Mouse (Mus musculus) adrenal gland, postnatal 14 days (tissue): ENCODE measurements around the gene Gnpnat1. TPM values are rescaled to one million over a fixed set of nuclear protein-coding genes. Genes with fewer than 3 reads are reported as not detected.

Experiments used
- DNase-seq: peaks from one replicate; pipeline ENCODE4 v3.0.0; 2021; ENCODE audit warnings: mixed read lengths
- microRNA-seq, 2 experiments: library from miRNA; unstranded; fragments of <30 nt; microRNA quantifications; one replicate each; pipeline ENCODE4 v1.2.0; 2021
- total RNA-seq: library from RNA; stranded (reverse); gene quantifications from 2 replicates; pipeline ENCODE4 v1.2.3, GENCODE M21; 2021

The Gnpnat1 gene
- total RNA-seq, 1 experiment from 2014 or later: 36.8 TPM

DNA sequence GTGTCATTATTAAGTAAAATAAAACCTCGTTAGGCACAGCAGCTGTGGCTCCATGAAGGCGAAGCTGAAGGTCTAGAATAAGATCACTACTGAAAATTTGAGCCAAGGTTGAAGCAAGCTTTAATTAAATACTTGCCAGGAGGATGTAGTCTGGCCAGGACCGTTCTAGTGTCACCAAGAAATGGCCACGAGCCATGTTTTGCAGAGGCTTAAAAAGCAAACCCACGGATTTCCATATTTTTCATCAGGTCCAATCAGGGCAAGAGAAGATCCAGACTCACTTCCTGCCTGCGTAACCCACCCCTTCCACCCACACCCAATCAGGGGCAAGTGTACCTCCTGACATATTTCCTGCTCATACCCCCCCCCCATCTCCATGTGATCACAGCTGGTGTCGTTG is 1.1 kb downstream of the Gnpnat1 start:
- no peak for DNase-seq

- peak; percentile 27 for DNase-seq
Observed at GRCm38 (mm10) chr14:45399836-45400235, 4.9 kb downstream of the Gnpnat1 start.

DNA sequence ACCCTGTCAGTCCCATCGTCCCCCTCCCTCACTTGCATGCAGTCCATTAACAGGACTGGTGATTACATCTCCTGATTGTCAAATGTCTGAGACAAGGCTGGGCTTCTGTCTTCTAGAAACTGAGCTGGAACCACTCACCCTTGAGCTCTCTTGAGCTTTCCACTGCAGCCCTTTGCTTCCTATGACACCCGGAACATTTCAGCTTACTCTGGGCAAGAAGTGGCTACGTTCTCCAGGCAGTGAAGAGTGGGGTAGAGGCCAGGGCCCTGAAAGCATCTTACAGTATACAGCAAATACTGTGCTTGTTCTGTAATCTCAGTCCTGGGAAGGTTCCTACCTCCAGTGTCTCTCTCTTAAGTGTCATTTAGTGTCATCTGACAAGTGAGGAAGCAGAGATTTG is 15.5 kb downstream of the Gnpnat1 start:
- no peak for DNase-seq

DNA sequence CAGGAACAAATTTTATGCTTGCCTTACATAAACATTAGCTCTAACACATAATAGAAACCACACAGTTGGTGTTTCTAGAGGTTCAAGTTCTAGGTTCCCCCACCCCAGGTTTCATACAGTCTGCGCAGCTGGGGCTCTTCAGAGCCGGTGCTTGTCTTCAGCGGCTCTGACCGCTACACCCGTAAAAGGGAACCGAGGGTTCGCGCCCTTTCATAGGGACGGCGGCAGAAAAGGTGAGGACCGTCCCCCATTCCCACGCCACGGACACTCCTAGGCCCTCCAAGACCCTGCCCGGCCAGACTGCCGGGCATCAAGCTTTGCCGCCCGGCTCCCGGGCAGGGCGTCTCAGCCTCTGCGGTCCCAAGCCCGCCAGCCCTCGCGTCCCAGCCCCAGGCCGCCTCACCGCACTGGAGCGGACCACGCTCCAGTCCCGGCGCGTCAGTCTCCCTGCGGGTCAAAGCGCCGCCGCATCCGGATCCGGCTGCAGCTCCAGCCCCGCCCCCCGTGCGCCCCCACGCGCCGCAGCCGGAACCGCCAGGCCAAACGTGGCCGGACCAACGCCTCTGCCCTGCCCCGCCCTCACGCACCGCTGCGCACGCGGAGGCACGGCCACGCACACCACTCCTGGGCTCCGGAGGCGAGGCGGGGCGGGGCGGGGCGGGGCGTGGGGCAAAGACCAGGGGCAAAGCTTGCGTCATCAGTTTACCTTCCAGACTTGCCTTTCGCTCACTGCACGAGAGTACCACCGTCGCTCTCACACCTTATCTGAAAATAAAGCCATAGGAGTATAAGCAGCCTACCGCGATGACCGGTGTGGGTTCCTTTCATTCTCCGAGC is 16.1 kb downstream of the Gnpnat1 start:
- peak; percentile 98 for DNase-seq

DNA sequence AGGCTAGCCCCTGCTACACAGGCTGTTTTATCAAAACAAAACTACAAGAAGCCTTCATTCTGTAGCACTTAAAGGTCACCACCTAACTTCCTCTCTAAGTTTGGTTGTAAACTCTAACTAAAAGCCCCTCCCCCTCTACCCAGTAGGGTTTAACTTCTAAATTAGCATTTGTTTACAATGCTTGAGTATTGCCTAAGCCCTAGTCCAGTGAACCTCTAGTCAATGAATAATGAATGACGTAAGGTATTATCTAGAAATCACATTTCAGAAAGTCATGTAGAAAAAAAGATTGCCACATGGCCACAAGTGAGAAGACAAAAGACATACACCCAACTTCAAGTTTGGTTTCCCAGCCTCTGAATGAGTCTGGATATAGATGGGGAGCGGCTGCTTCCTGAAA is 17.2 kb downstream of the Gnpnat1 start:
- DNase-seq: no peak

GRCm38 (mm10) chr14:45385596-45385995 is 19.1 kb downstream of the Gnpnat1 start:
- no peak for DNase-seq

GRCm38 (mm10) chr14:45382912-45383311 is 21.8 kb downstream of the Gnpnat1 start:
- no peak for DNase-seq

- no peak for DNase-seq
Observed at GRCm38 (mm10) chr14:45380756-45381155, 24.0 kb downstream of the Gnpnat1 start.

DNA sequence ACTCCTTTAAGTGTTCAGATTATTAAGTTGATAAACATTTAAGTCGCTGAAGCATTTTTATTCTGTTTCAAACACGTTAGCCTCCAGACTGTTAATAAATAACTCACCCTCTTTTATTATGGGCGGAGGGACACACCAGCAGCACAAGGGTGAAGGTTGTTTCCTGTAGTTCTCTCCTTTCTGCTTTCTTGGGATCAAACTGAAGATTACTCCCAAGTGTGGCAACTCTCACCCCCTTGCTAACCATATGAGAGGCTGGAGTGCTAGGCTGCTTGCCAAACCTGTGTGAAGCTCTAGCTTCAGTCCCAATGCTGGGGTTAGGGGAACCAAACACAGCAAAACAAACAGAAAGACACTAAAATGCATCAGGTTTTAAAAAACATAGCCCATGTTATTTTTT is 25.9 kb downstream of the Gnpnat1 start:
- no peak for DNase-seq

DNA sequence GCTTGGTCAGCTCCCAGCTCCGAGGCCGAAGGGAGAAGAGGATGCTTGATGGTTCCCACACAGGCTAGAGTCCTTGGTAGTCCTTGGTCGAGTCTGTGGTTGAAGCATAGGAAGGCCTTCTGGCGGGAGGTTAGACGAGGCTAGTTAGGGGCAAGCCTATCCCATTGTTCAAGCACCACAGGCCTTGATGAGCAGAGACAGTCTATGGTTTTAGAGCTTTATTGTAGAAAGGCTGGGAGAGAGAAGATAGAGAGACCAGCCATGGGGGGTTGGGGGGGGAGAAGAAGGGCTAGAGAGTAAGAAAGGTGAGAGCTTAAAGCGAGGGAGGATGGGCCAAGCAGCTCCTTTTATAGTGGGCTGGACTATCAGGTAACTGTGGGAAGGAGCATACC is 39.5 kb downstream of the Gnpnat1 start:
- DNase-seq: no peak

- DNase-seq: peak; percentile 66
Observed at GRCm38 (mm10) chr14:45364211-45365195, 40.2 kb downstream of the Gnpnat1 start.

GRCm38 (mm10) chr14:45350931-45351859 is 53.5 kb downstream of the Gnpnat1 start, which contains the start of gene Styx:
Gene Styx (plus strand): TSS chr14:45351093.
- peak; percentile 99 for DNase-seq

DNA sequence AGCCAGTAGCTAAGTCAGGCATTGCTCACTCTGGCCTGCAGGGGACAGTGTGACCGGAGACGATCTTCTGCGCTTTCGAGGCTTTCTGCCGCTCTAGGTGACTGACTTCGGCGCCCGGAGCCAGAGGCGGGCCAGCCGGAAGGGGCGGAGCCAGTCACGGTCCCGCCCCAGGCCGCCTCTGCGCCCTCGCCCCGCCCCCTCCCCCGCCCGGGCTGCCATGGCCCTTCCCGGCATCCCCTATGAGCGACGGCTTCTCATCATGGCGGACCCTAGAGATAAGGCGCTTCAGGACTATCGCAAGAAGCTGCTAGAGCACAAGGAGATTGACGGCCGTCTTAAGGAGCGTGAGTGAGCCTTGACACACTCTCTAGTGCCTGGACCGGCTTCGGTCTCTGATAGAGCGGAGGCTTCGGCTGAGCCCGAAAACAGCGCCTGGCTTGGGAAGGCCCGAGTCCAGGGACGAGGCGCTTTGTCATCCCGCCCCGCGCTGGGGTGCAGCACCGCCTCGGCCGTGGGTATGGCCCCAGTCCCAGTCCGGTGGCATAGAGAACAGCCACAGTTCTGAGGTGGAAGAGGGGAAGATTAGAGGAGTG is 75.0 kb downstream of the Gnpnat1 start, which contains the start of gene Psmc6:
Gene Psmc6 (plus strand): TSS at position 200 of the 593 bp plus-strand sequence.
- peak; percentile 94 for DNase-seq

DNA sequence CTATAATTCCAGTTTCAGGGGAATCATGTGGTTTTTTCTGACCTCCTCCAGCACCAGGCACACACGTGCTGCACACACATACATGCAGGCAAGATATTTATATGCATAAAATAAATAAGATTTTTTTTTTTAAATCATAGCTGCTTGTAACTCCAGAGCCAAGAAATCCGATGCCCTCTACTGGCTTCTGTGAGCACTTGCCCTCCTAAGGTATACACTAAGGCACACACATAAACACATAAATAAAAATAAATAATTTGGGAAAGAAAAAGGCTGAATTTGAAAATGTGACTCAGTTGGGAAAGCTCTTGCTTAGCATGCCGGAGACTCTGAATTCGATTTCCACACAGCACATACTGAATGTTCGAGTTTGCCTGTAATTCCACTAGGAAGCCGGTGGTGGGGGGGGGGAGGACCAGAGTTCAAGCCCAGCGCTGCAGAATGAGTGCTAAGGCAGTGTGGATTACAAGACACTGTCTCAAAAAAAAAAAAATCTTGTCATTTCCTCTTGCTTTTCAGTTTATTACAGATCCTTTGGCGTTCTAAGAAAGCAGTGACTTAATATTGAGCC is 75.6 kb downstream of the Gnpnat1 start:
- DNase-seq: peak; percentile 17

DNA sequence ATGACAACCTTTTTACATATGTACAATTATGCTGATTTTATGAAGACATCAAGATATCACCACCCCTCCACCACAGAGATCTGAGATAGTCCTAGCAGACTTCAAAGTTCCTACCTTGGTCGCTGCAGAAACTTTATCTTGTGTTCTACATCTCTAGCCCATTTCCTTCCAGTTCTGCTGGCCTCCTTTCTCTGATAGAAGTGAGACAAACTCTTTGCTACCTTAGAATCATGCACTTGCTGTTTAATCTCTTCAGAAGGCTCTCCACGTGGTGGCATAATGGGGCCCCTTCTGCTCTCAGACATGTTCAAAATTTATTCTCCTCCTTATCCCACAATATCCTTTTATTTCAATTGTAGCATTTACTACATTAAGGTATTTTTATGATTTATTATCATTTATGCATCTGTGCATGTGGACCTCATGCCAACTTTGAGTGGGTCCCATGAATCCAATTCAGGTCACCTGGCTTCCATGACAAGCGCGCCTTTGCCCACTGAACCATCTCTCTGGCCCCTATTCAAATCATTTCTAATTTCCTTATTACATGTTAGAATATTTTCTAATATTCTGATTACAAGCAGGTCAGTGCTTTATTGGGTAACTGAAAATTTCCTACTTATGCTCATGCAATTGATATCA is 76.5 kb downstream of the Gnpnat1 start:
- DNase-seq: no peak

Small RNA genes lying within 50 kb of the gene (microRNA-seq; reads per million reads assigned to microRNA genes)
- 0 reads per million in 2 experiments for gene Gm25353

Other genes with a start within 250 kb of the Gnpnat1 start
- gene Gpr137c, start 185.2 kb downstream of the Gnpnat1 start, total RNA-seq: 0.89 and 3.0 TPM in 2 replicates
- 17.7 and 20.1 TPM in 2 replicates for gene Txndc16, start 184.6 kb downstream of the Gnpnat1 start, total RNA-seq
- 33.7 and 37.0 TPM in 2 replicates for gene Ero1l, start 86.1 kb downstream of the Gnpnat1 start, total RNA-seq
- 114 and 121 TPM in 2 replicates for gene Psmc6, start 75.1 kb downstream of the Gnpnat1 start, total RNA-seq
- gene Styx, start 53.8 kb downstream of the Gnpnat1 start, total RNA-seq: 28.5 and 32.3 TPM in 2 replicates
- gene Fermt2, start 125.2 kb upstream of the Gnpnat1 start, total RNA-seq: 140 and 148 TPM in 2 replicates